Mouse (Mus musculus) limb, embryonic 11.5 days (tissue): ENCODE results near the gene Meig1. TPM values are rescaled to one million over a fixed set of nuclear protein-coding genes. Genes with fewer than 3 reads are reported as not detected.

Experiments used
- ATAC-seq: fragments of 200-750 bp; cut with Nextera tagmentation; 2 replicates; pipeline ENCODE4 v1.8.0; 2017; ENCODE audit warnings: low read depth; ENCODE audit not compliant: insufficient number of reproducible peaks, low FRiP score, low TSS enrichment
- DNase-seq: peaks from one replicate; pipeline ENCODE4 v3.0.0-alpha.2; 2015; ENCODE audit warnings: low spot score
- H3K27ac ChIP-seq: fragments of 300-500 bp; sonication (generic); replicated peaks from 2 replicates; pipeline ENCODE4 v1.5.1; 2014; ENCODE audit warnings: low read depth, mild to moderate bottlenecking, low read length
- H3K27me3 ChIP-seq: fragments of 300-500 bp; sonication (generic); 2 replicates; pipeline ENCODE4 v1.6.1; 2014; ENCODE audit warnings: mild to moderate bottlenecking, low read length, mixed read lengths; ENCODE audit not compliant: control insufficient read depth, insufficient read depth
- H3K36me3 ChIP-seq: fragments of 300-500 bp; sonication (generic); 2 replicates; pipeline ENCODE4 v1.6.1; 2014; ENCODE audit warnings: mild to moderate bottlenecking, low read length, moderate library complexity, mixed read lengths; ENCODE audit not compliant: control insufficient read depth, insufficient read depth
- H3K4me1 ChIP-seq: fragments of 300-500 bp; sonication (generic); 2 replicates; pipeline ENCODE4 v1.6.1; 2014; ENCODE audit warnings: low read length, mixed read lengths; ENCODE audit not compliant: control insufficient read depth, insufficient read depth
- H3K4me2 ChIP-seq: fragments of 300-500 bp; sonication (generic); 2 replicates; pipeline ENCODE4 v1.6.1; 2014; ENCODE audit warnings: low read depth, mild to moderate bottlenecking, moderate library complexity; ENCODE audit not compliant: severe bottlenecking
- H3K4me3 ChIP-seq: fragments of 300-500 bp; sonication (generic); 2 replicates; pipeline ENCODE4 v1.5.1; 2014; ENCODE audit warnings: low read depth, low read length
- H3K9ac ChIP-seq: fragments of 300-500 bp; sonication (generic); 2 replicates; pipeline ENCODE4 v1.6.1; 2014; ENCODE audit warnings: mild to moderate bottlenecking, low read length
- H3K9me3 ChIP-seq: fragments of 300-500 bp; sonication (generic); 2 replicates; pipeline ENCODE4 v1.6.1; 2016; ENCODE audit warnings: low read length; ENCODE audit not compliant: control insufficient read depth
- WGBS: fragments of 180-500 bp; shearing (Covaris S2); extraction: QIAGEN DNeasy Blood & Tissue Kit; methylation state at CpG from one replicate; pipeline ENCODE4 v1.1.7; 2014; 5-methylcytosine and 5-hydroxymethylcytosine counted together
- polyA plus RNA-seq: library from polyadenylated mRNA; unstranded; fragments of >200 nt; fragmentation: Nextera tagmentation; extraction: Ambion mirVana; gene quantifications from 2 replicates; pipeline ENCODE4 v1.2.1, GENCODE M21; 2014

Meig1 gene
- not detected in 2 replicates for polyA plus RNA-seq

DNA sequence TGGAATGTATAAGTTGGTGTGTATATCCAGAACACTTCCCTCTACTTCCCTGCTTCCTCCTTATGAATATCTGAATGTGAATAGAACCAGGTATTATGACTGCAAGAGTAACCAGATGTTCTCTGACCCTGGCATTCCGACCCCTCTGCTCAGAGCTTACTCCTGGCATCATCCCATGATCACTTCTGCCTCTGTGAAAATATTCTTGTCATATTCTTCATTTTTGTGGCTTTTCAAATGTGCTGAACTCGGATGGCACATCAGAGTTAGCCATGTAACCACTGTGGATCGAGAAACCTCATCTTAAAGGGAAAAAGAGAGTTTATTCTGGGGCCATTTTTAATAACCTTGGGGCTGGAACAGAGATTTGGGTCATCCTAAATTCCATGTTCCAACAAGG, at the start of gene Meig1:
TSS of gene Meig1 (minus strand) at position 101 of the 400 bp plus-strand sequence.
- Histone ChIP-seq H3K27ac (no peak within 1 kb of the TSS), H3K36me3 (no peaks in the 10 kb centered on the region), H3K9ac (no peak within 1 kb of the TSS), H3K9me3 (no peaks in the 10 kb centered on the region), H3K27me3 (no peaks in the 10 kb centered on the region), H3K4me1 (no peaks in the 10 kb centered on the region), H3K4me3 (no peak within 1 kb of the TSS), H3K4me2 (no peak within 1 kb of the TSS)
- DNase-seq (no peak), ATAC-seq (no peak)
- whole genome bisulfite sequencing = 70% methylated on average over 3 of the region's 3 CpGs

DNA sequence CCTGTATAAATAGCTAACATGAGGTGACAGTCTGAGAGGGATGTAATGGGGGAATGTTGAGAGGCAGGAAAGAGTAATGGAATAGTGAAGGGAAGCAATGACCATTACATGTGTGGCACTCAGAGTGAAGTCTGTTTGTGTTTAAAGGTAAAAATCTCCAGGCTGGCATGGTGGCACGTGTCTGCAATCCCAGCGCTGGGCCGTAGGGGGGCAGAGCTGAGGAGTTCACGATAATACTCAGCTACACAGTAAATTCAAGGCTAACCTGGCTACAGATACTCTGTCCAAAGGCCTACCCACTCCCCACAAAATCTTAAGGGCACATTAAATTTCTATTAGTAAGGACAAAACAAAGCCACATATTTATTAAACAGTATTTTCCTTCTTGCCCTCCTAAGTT, 34.1 kb upstream of the Meig1 start:
- no peak overlapping the region for H3K4me2 ChIP-seq
- DNase-seq = no peak
- H3K27ac ChIP-seq = no peak overlapping the region
- H3K36me3 ChIP-seq = peaks cover 7% of the 10 kb centered on the region; the same call in 1 of the 2 replicates
- H3K4me1 ChIP-seq = no peaks in the 10 kb centered on the region
- WGBS = 79% methylated on average over 4 of the region's 4 CpGs
- ATAC-seq = no peak
- H3K9me3 ChIP-seq = no peaks in the 10 kb centered on the region
- H3K9ac ChIP-seq = no peak overlapping the region
- H3K27me3 ChIP-seq = no peaks in the 10 kb centered on the region
- H3K4me3 ChIP-seq = no peak overlapping the region

DNA sequence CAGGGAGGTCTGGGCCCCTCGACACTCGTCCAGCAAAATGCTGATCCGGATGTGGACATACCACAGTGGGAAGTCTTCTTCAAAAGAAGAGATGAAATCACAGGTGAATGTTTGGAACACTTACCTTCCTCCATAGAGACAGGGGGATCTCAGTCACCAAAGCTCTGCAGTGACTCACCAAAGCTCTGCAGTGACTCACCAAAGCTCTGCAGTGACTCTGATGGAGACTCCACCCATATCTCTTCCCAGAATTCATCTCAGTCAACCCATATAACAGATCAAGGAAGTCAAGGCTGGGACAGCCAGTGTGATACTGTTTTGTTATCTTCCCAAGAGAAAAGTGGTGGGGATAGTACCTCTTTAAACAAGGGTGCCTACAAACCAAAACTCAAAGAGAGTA, 30.6 kb upstream of the Meig1 start:
- ATAC-seq = no peak
- Histone ChIP-seq H3K27ac (no peak overlapping the region), H3K36me3 (peaks cover 7% of the 10 kb centered on the region; the same call in 1 of the 2 replicates), H3K27me3 (no peaks in the 10 kb centered on the region), H3K4me3 (no peak overlapping the region), H3K4me1 (no peaks in the 10 kb centered on the region), H3K4me2 (no peak overlapping the region), H3K9ac (no peak overlapping the region), H3K9me3 (no peaks in the 10 kb centered on the region)
- WGBS = 92% methylated on average over 3 of the region's 3 CpGs
- no peak for DNase-seq

DNA sequence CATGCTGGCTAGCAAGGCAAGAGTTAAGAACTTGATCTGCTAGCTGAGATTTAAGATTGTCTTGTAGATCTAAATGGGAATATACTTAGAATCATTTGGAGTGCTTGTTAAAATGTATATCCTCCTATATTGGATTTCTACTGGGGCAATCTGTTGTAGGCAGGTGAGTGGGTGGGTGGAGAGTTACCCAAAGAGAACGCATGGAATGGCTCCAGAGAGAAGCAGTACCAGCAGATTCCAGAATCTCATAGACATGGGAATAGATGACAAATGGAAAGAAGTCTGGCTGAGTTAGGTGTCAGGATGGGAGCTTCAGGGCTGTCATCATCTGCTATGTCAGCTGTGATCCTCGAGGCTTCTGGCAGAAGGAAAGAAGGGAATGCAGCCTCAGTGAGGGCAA, 27.0 kb upstream of the Meig1 start:
- Histone ChIP-seq H3K9me3 (no peaks in the 10 kb centered on the region), H3K27me3 (no peaks in the 10 kb centered on the region), H3K27ac (no peak overlapping the region), H3K9ac (no peak overlapping the region), H3K4me2 (no peak overlapping the region), H3K36me3 (peaks cover 2% of the 10 kb centered on the region; the same call in 1 of the 2 replicates), H3K4me3 (no peak overlapping the region), H3K4me1 (no peaks in the 10 kb centered on the region)
- DNase-seq (no peak), ATAC-seq (no peak)
- 86% methylated on average over 2 of the region's 2 CpGs for WGBS

DNA sequence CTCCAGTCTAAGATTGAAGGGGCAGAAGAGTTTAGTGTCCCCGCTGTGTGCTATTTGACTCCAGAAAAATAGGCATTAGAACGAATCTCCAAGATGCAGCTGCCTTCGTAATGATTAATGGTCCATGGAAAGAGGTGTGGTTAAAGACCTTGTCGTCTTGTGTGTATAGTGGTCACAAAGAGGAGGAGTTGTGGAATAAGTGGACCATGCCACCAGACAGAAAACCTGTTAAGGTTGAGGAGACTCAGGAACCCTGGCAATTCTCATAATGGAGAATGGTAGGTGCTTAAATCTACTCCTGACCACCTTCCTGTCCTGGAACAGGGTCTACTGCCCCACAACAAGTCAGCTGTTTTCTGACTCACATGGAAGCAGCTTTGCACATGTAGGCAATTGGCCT, 23.5 kb upstream of the Meig1 start:
- DNase-seq = no peak
- Histone ChIP-seq H3K4me2 (no peak overlapping the region), H3K4me1 (no peaks in the 10 kb centered on the region), H3K9ac (no peak overlapping the region), H3K36me3 (no peaks in the 10 kb centered on the region), H3K27ac (no peak overlapping the region), H3K27me3 (no peaks in the 10 kb centered on the region), H3K9me3 (no peaks in the 10 kb centered on the region), H3K4me3 (no peak overlapping the region)
- 88% methylated on average over 4 of the region's 4 CpGs for WGBS
- no peak for ATAC-seq

DNA sequence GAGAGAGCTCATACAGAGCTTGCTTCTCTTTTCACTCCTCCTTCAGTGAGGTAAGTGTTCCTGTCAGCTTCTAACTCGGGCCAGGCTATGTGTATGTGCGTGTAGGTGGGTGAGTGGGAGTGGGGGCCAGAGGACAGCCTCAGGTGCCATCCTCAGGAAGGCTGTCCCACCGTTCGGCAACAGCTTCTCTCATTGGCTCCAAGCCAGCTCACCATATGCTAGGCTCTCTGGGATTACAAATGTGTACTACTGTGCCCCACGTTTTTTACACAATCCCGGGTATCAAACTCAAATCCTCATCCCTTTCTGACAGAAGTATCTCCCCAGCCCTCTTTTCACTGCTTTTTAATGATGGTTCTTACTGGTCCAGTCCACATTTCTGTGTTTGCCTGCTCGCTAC, 21.8 kb upstream of the Meig1 start:
- Histone ChIP-seq H3K4me3 (no peak overlapping the region), H3K4me1 (no peaks in the 10 kb centered on the region), H3K9me3 (no peaks in the 10 kb centered on the region), H3K27me3 (no peaks in the 10 kb centered on the region), H3K9ac (no peak overlapping the region), H3K4me2 (no peak overlapping the region), H3K27ac (no peak overlapping the region), H3K36me3 (no peaks in the 10 kb centered on the region)
- ATAC-seq = no peak
- DNase-seq = no peak
- WGBS = 84% methylated on average over 7 of the region's 7 CpGs

DNA sequence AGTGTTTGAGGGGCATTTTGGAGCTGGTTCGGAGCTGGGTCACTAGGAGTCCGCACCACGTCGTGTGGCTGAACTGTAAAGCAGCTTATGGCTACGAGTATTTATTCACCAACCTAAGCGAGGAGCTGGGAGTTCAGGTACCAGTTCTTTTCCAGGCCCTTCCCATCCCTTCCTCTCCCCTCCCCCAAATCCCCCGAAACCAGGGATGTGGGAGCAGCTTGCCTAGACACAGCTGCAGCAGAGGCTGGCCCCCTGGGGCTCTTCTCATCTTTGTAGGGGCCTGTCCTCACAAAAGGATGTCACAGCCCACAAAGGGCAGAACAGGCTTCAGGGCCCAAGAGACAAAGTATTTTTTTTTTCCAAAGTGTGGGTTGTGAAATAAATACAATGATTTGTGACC, 15.5 kb upstream of the Meig1 start:
- Histone ChIP-seq H3K9me3 (no peaks in the 10 kb centered on the region), H3K4me1 (no peaks in the 10 kb centered on the region), H3K36me3 (no peaks in the 10 kb centered on the region), H3K4me2 (no peak overlapping the region), H3K27ac (no peak overlapping the region), H3K9ac (no peak overlapping the region), H3K27me3 (no peaks in the 10 kb centered on the region), H3K4me3 (no peak overlapping the region)
- DNase-seq (no peak), ATAC-seq (no peak)
- 53% methylated on average over 7 of the region's 7 CpGs for WGBS

DNA sequence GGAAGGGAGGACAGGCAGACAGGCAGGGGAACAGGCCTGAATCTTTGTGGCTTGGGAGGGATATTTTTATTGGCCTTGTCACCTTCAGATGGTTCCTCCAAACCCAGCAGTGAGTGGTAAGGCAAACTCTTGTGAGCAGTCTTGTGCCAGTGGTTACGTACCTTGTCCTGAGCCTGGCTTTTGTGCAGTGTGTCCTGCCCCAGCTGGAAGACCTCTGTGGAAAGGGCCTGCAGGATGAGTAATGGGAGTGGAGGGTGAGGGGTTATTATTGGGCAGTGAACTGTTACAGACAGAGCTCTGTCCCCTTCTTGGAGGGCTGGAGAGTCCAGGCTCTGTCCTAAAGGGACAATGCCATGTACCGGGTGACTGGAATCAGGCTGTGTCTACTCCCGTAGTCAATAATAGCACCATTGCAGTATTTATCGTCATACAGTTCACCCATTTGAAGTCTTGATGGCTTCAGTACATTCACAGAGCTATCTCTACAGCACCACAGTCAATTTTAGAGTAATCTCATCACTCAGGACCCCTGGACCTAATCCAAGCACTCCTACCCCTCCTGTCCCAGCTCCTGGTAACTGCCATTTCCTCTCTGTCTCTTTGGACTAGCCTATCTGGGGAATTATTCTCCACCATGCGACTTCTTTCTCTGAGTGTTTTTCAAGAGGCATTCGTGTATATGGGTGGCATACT, 13.1 kb upstream of the Meig1 start:
- Histone ChIP-seq H3K4me1 (no peaks in the 10 kb centered on the region), H3K36me3 (no peaks in the 10 kb centered on the region), H3K9ac (no peak overlapping the region), H3K27me3 (no peaks in the 10 kb centered on the region), H3K4me3 (no peak overlapping the region), H3K27ac (no peak overlapping the region), H3K9me3 (no peaks in the 10 kb centered on the region), H3K4me2 (no peak overlapping the region)
- ATAC-seq (no peak), DNase-seq (no peak)
- 84% methylated on average over 6 of the region's 6 CpGs for WGBS

DNA sequence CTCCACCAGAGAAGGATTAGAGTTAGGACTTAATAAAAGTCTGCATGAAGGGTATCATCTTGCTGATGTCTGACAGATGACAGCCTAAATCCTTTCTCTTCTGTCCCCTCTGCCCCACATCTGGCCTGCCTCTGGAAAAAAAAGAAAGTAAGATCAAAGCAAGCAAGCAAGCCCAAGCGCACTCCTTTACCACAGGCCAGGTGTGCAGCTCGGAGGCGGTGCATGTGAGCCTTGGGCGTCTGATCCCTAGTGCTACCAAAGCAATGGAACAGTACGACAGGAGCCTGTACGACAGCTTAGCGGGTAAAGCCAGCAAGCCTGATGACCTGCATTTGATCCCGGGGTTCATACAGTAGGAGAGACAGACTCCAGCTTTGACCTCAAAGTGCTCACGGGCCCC, 8.5 kb upstream of the Meig1 start:
- H3K4me1 ChIP-seq = no peaks in the 10 kb centered on the region
- no peaks in the 10 kb centered on the region for H3K27me3 ChIP-seq
- H3K9me3 ChIP-seq = no peaks in the 10 kb centered on the region
- no peak overlapping the region for H3K27ac ChIP-seq
- ATAC-seq (peak; percentile 39; the same call in 1 of the 2 replicates), DNase-seq (peak; percentile 27)
- no peak overlapping the region for H3K4me2 ChIP-seq
- 68% methylated on average over 9 of the region's 9 CpGs for WGBS
- H3K4me3 ChIP-seq = no peak overlapping the region
- no peak overlapping the region for H3K9ac ChIP-seq
- no peaks in the 10 kb centered on the region for H3K36me3 ChIP-seq
